Mouse (Mus musculus) liver, adult 2 months (tissue): ENCODE data around the gene Cbx5.

Source experiments
- CTCF ChIP-seq: fragments of 200-500 bp; IDR thresholded peaks from 2 replicates; pipeline ENCODE4 v1.5.1; 2011; ENCODE audit warnings: low read depth, low read length, control low read depth
- POLR2A ChIP-seq: fragments of 200-500 bp; IDR thresholded peaks from 2 replicates; pipeline ENCODE4 v1.6.1; 2011; ENCODE audit warnings: low read length, control low read depth; ENCODE audit not compliant: insufficient read depth; ENCODE audit errors: extremely low read depth

DNA sequence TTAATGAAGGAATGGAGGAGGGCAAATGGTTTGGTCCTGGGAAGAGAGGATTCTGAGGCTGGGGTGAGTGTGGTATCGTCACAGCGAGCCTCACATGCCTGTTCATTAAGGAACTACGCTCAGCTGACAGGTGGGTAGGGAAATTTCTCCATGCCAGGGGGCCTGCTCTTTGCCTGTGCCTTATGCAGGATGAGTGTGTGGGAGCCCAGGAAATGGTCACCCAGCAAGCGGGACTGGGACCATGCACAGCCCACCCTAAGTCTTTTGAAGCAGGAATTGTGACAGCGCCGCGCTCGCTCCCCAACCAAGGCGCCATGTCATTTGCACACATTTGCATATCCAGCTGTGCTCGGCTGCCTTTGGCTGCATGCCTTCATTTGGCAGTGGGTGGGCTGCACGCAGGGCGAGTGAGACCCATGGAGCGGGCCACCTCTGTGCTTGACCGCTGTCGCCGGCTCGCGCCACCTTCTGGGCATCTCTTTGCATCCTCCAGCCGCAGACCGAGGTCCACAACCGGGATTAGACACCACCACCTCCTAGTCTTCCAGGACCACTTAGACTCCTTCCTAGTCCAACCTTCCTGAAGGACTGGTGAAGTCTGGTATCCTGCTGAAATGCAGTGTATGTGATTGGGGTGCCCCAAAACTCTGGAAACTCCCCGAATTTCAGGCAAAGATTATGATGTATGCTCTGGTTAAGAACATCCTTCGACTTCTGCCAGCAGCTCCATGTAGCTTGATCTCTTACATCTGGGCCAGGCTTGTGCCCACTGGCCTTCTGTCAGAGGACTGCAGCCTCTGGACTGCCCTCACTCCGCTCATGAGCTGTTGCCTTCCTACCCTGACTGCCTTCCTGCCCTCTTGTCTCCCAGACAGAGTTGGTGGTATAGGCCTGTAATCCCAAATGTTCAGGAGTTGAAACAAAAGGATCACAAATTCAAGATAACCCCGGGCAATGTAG, 55.7 kb downstream of the Cbx5 start:
- no peak for TF ChIP-seq CTCF
- TF ChIP-seq POLR2A: no peak
